Mouse (Mus musculus) telencephalon, adult 2 months (tissue): Measurements from ENCODE around the gene Ptbp3.

Experiments
- DNase-seq: peaks from one replicate; pipeline ENCODE4 v3.0.0-alpha.2; 2011; ENCODE audit warnings: low read depth, low spot score

Ptbp3 gene

DNA sequence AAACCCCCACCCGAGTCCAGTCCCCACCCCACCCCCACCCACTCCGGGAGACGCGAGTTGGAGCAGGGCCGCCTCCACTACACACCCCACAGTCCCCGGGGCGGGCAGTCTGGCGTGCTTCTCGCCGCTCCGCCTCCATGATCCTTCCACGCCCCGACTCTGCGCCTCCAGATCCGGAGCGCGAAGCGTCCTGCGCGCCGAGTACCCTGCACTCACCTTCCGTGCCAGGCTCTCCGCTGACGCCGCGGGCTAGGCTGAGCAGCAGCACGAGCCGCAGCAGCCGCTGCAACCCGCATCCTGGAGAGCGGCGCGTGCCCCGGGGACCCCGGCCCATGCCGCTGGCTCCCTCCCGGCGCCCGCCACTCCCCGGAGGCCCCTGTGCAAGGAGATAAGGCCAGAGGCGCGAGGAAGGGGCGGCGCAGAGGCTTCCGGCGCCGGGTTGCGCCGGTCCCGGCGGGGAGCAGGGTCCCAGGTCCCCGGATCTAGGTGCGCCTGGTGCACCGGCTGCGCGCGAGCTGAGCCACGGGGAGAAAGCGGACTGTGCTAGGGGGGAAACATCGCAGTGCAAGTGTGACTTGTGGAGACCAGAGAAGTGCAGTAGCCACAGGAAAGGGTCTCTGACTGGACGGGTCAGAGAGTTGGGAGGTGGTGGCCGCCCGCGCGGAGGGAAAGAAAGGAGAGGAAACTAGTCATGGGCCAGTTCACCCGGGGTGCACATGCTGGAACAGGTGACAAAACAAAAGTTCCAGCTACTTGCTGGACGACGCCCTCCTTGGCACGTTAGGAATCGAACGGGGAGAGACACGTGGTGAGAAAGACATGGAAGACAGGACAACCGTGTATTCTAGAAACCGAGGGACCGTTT is 110.9 kb downstream of the Ptbp3 start, which contains the start of gene Susd1:
TSS of gene Susd1 (minus strand) at position 644 of the 865 bp plus-strand sequence.
- no peak for DNase-seq

- DNase-seq: no peak
Measured at GRCm38 (mm10) chr4:59435951-59436350, 113.2 kb downstream of the Ptbp3 start.

DNA sequence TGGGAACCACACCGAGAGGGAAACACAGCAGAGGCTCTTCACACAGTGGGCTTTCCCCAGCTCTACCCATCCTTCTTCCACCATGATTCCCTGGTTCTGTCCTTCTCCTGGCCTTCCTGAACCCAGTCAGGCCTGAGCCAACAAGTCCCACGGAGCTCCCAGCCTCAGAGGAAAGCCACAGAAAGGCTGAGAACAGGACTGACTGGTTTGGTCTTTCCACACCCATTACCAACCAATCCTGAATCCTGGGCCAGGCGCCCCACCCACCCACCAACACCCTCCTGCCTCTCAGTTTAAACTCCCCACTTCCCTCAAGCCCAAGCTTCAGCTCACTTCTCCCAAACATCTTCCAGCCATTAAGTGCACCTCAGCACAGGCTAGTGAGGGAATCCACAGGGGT is 115.1 kb downstream of the Ptbp3 start:
- no peak for DNase-seq

- no peak for DNase-seq
Measured at GRCm38 (mm10) chr4:59429128-59429527, 120.0 kb downstream of the Ptbp3 start.

GRCm38 (mm10) chr4:59426429-59426828 is 122.7 kb downstream of the Ptbp3 start:
- no peak for DNase-seq

- DNase-seq: no peak
Measured at GRCm38 (mm10) chr4:59422808-59423207, 126.4 kb downstream of the Ptbp3 start.

GRCm38 (mm10) chr4:59422025-59422783 is 127.0 kb downstream of the Ptbp3 start:
- DNase-seq: no peak
